Mouse (Mus musculus) forebrain, embryonic 15.5 days (tissue): ENCODE results near the gene Gm49673. TPM values are rescaled to one million over a fixed set of nuclear protein-coding genes. Genes with fewer than 3 reads are reported as not detected.
"Not testable (repeated sequence)": the region's sequence is repeated elsewhere in the genome, so short reads cannot be mapped to it uniquely, and the experiment has no call there.

ENCODE experiments used
- ATAC-seq: fragments of 200-750 bp; cut with Nextera tagmentation; replicated peaks from 2 replicates; pipeline ENCODE4 v1.8.0; 2017; ENCODE audit warnings: mild to moderate bottlenecking, moderate TSS enrichment, moderate library complexity
- H3K27ac ChIP-seq: fragments of 300-500 bp; sonication (generic); replicated peaks from 2 replicates; pipeline ENCODE4 v1.5.1; 2015; ENCODE audit warnings: mild to moderate bottlenecking, inconsistent platforms
- H3K27me3 ChIP-seq: fragments of 300-500 bp; sonication (generic); 2 replicates; pipeline ENCODE4 v1.6.1; 2015; ENCODE audit warnings: inconsistent platforms
- H3K36me3 ChIP-seq: fragments of 300-500 bp; sonication (generic); 2 replicates; pipeline ENCODE4 v1.6.1; 2015; ENCODE audit warnings: mild to moderate bottlenecking, inconsistent platforms
- H3K4me1 ChIP-seq: fragments of 300-500 bp; sonication (generic); 2 replicates; pipeline ENCODE4 v1.6.1; 2015; ENCODE audit warnings: inconsistent platforms
- H3K4me2 ChIP-seq: fragments of 300-500 bp; sonication (generic); replicated peaks from 2 replicates; pipeline ENCODE4 v1.6.1; 2015; ENCODE audit warnings: mild to moderate bottlenecking, inconsistent platforms
- H3K4me3 ChIP-seq: fragments of 300-500 bp; sonication (generic); 2 replicates; pipeline ENCODE4 v1.5.1; 2015; ENCODE audit warnings: mild to moderate bottlenecking, inconsistent platforms
- H3K9ac ChIP-seq: fragments of 300-500 bp; sonication (generic); replicated peaks from 2 replicates; pipeline ENCODE4 v1.6.1; 2015; ENCODE audit warnings: mild to moderate bottlenecking, inconsistent platforms
- H3K9me3 ChIP-seq: fragments of 300-500 bp; sonication (generic); 2 replicates; pipeline ENCODE4 v1.6.1; 2016; ENCODE audit warnings: inconsistent platforms
- WGBS: fragments of 180-500 bp; shearing (Covaris S2); methylation state at CpG from one replicate; pipeline ENCODE4 v1.1.7; 2015; ENCODE audit warnings: mixed read lengths; 5-methylcytosine and 5-hydroxymethylcytosine counted together
- polyA plus RNA-seq: library from polyadenylated mRNA; unstranded; fragments of >200 nt; fragmentation: Nextera tagmentation; extraction: Ambion mirVana; gene quantifications from 2 replicates; pipeline ENCODE4 v1.2.1, GENCODE M21; 2015

Gm49673 gene
- polyA plus RNA-seq: 0.14 and 0.48 TPM in 2 replicates

GRCm38 (mm10) chr17:8147439-8148316 is at the start of gene Gm49673, which contains the start of gene Rnaset2a:
TSS of gene Gm49673 (minus strand) at chr17:8147788.
TSS of gene Rnaset2a (minus strand) at chr17:8148097.
- H3K9me3 ChIP-seq, H3K27ac ChIP-seq, H3K27me3 ChIP-seq, H3K4me1 ChIP-seq, H3K36me3 ChIP-seq: not testable (repeated sequence)
- Histone ChIP-seq H3K9ac (peak within 1 kb of the TSS; percentile 64), H3K4me3 (peak within 1 kb of the TSS; percentile 51), H3K4me2 (peak within 1 kb of the TSS; percentile 61)
- peak; percentile 97 for ATAC-seq
- 1% methylated on average over 59 of the region's 67 CpGs for WGBS

- no peak overlapping the region for H3K4me2 ChIP-seq
- no peaks in the 10 kb centered on the region for H3K27me3 ChIP-seq
- H3K9ac ChIP-seq: no peak overlapping the region
- peaks cover 44% of the 10 kb centered on the region for H3K36me3 ChIP-seq
- WGBS: 95% methylated on average over 8 of the region's 8 CpGs
- H3K27ac ChIP-seq: no peak overlapping the region
- no peaks in the 10 kb centered on the region for H3K4me1 ChIP-seq
- ATAC-seq: no peak
- H3K4me3 ChIP-seq: no peak overlapping the region
- H3K9me3 ChIP-seq: no peaks in the 10 kb centered on the region
These were observed 48.2 kb upstream of the Gm49673 start for GRCm38 (mm10) chr17:8195685-8196376.

DNA sequence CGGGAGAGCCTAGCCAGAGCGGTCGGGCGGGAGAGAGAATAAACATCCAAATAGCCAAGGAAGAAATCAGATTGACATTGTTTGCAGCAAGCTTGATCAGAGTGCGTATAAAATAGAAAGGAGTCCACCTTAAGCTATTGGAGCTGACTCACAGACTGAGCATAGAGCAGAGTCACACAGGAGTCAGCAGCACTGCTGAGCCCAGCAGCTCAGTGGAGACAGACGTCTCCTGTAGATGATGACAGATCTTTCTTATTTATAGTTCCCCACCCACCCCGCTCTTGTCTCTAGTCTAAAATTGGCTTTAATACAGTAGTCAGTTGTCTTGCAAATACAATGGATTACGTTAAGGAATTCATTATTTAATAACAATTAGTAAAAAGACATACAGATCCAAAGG is 46.1 kb upstream of the Gm49673 start:
- Histone ChIP-seq H3K27ac (no peak overlapping the region), H3K36me3 (peaks cover 58% of the 10 kb centered on the region)
- 90% methylated on average over 8 of the region's 8 CpGs for WGBS

GRCm38 (mm10) chr17:8184217-8184616 is 36.6 kb upstream of the Gm49673 start:
- Histone ChIP-seq H3K4me2 (no peak overlapping the region), H3K4me3 (no peak overlapping the region), H3K27me3 (no peaks in the 10 kb centered on the region), H3K9me3 (no peaks in the 10 kb centered on the region), H3K9ac (no peak overlapping the region), H3K4me1 (no peaks in the 10 kb centered on the region), H3K27ac (no peak overlapping the region), H3K36me3 (peaks cover 63% of the 10 kb centered on the region)
- ATAC-seq: no peak
- WGBS: 93% methylated on average over 7 of the region's 7 CpGs

More for the DNA sequence above, 46.1 kb upstream of the Gm49673 start:
- Histone ChIP-seq H3K4me2 (no peak overlapping the region), H3K9me3 (no peaks in the 10 kb centered on the region), H3K4me1 (no peaks in the 10 kb centered on the region), H3K27me3 (no peaks in the 10 kb centered on the region), H3K9ac (no peak overlapping the region), H3K4me3 (no peak overlapping the region)
- no peak for ATAC-seq

GRCm38 (mm10) chr17:8183815-8184214 is 36.2 kb upstream of the Gm49673 start:
- no peak for ATAC-seq
- Histone ChIP-seq H3K27ac (no peak overlapping the region), H3K4me2 (no peak overlapping the region), H3K4me1 (no peaks in the 10 kb centered on the region), H3K4me3 (no peak overlapping the region), H3K36me3 (peaks cover 64% of the 10 kb centered on the region), H3K9ac (no peak overlapping the region), H3K9me3 (no peaks in the 10 kb centered on the region), H3K27me3 (no peaks in the 10 kb centered on the region)
- WGBS: 92% methylated on average over 5 of the region's 5 CpGs

GRCm38 (mm10) chr17:8177090-8177489 is 29.5 kb upstream of the Gm49673 start:
- peaks cover 49% of the 10 kb centered on the region for H3K36me3 ChIP-seq
- peak; percentile 43; the same call in 1 of the 2 replicates for ATAC-seq
- H3K27ac ChIP-seq: 0 out of 2 replicates have a peak overlapping the region, but pooled peaks have one; percentile 23
- no peak overlapping the region for H3K9ac ChIP-seq
- no peaks in the 10 kb centered on the region for H3K9me3 ChIP-seq
- H3K4me1 ChIP-seq: peaks cover 6% of the 10 kb centered on the region
- no peaks in the 10 kb centered on the region for H3K27me3 ChIP-seq
- 39% methylated on average over 5 of the region's 5 CpGs for WGBS
- H3K4me2 ChIP-seq: no peak overlapping the region
- no peak overlapping the region for H3K4me3 ChIP-seq

- no peaks in the 10 kb centered on the region for H3K9me3 ChIP-seq
- no peak overlapping the region for H3K27ac ChIP-seq
- no peak overlapping the region for H3K4me2 ChIP-seq
- H3K27me3 ChIP-seq: no peaks in the 10 kb centered on the region
- peaks cover 3% of the 10 kb centered on the region; the same call in 1 of the 2 replicates for H3K4me1 ChIP-seq
- ATAC-seq: no peak
- no peak overlapping the region for H3K4me3 ChIP-seq
- no peak overlapping the region for H3K9ac ChIP-seq
- peaks cover 54% of the 10 kb centered on the region for H3K36me3 ChIP-seq
- 76% methylated on average over 4 of the region's 4 CpGs for WGBS
These were observed 23.5 kb upstream of the Gm49673 start for GRCm38 (mm10) chr17:8171081-8171480.

DNA sequence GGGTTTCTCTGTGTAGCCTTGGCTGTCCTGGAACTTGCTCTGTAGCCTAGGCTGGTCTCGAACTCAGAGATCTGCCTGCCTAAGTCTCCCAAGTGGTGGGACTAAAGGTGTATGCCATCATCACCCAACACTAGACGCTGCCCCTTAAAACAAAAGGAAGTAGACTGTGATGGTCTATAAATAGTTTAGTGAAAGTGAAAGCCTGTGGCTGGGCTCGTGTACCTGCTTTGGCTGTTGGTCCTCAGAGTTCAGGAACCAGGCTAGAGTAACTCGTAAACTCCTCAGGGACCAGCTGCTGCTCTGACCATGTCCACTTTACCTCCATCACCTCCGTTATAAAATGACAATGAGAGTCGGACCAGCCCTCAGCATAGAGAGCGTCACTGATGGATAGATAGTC is 22.7 kb upstream of the Gm49673 start:
- Histone ChIP-seq H3K27ac (no peak overlapping the region), H3K4me1 (peaks cover 3% of the 10 kb centered on the region; the same call in 1 of the 2 replicates), H3K27me3 (no peaks in the 10 kb centered on the region), H3K4me2 (no peak overlapping the region), H3K36me3 (peaks cover 47% of the 10 kb centered on the region), H3K4me3 (no peak overlapping the region), H3K9ac (no peak overlapping the region), H3K9me3 (no peaks in the 10 kb centered on the region)
- WGBS: 93% methylated on average over 7 of the region's 7 CpGs
- no peak for ATAC-seq

DNA sequence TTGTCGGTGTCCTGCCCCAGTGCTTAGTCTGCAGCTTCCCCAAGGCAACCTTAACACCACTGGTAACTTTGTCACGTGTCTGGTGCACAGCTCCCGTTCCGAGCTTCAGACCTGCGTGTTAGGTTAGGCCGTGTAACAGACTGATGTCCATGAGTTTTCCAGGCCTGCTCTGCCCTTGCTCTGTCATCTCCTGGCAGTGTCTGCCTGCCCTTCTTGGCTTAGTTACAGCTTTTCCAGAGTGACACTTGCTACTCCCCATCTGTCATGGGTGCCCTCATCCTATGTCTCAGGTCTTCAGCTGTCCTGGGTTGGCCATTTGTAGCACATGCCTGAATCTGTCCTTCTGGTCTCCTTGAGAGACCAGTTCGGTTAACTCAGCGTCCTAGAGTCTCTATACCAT is 19.8 kb upstream of the Gm49673 start:
- H3K27ac ChIP-seq, H3K4me1 ChIP-seq, ATAC-seq, H3K4me3 ChIP-seq, H3K9ac ChIP-seq, H3K4me2 ChIP-seq, H3K9me3 ChIP-seq, H3K27me3 ChIP-seq: not testable (repeated sequence)
- H3K36me3 ChIP-seq: peaks cover 28% of the 10 kb centered on the region
- WGBS: 88% methylated on average over 7 of the region's 8 CpGs

- Histone ChIP-seq H3K4me3 (peak overlapping the region; percentile 55), H3K36me3 (peaks cover 19% of the 10 kb centered on the region), H3K4me2 (peak overlapping the region; percentile 39)
- H3K27ac ChIP-seq, H3K9ac ChIP-seq, ATAC-seq, H3K27me3 ChIP-seq, H3K4me1 ChIP-seq, H3K9me3 ChIP-seq: not testable (repeated sequence)
- WGBS: 40% methylated on average over 2 of the region's 3 CpGs
These were observed 18.9 kb upstream of the Gm49673 start for GRCm38 (mm10) chr17:8166454-8166853.

GRCm38 (mm10) chr17:8165977-8166376 is 18.4 kb upstream of the Gm49673 start:
- not testable (repeated sequence) for ATAC-seq, H3K27me3 ChIP-seq, H3K27ac ChIP-seq, H3K9me3 ChIP-seq, H3K4me1 ChIP-seq
- under 1% methylated on average over 11 of the region's 11 CpGs for WGBS
- peak overlapping the region; percentile 39 for H3K4me2 ChIP-seq
- peaks cover 17% of the 10 kb centered on the region for H3K36me3 ChIP-seq
- peak overlapping the region; percentile 55 for H3K4me3 ChIP-seq
- H3K9ac ChIP-seq: peak overlapping the region; percentile 49; the same call in 1 of the 2 replicates

DNA sequence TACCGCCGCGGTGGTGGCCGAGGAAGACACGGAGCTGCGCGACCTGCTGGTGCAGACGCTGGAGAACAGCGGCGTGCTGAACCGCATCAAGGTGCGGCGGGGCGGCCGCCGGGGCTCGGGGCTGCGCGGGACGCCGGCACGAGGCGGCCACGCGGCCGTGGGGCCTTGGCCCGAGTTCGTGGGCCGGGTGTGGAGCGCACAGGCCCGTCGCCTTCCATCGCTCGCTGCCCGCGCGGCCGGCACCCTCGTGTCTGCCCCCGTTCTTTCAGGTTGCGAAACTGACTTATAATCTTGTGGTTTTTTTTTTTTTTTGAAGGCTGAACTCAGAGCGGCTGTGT is 18.0 kb upstream of the Gm49673 start:
- peak overlapping the region; percentile 39 for H3K4me2 ChIP-seq
- H3K4me3 ChIP-seq: peak overlapping the region; percentile 55
- not testable (repeated sequence) for ATAC-seq, H3K9me3 ChIP-seq, H3K4me1 ChIP-seq, H3K27me3 ChIP-seq
- peak overlapping the region; percentile 49 for H3K9ac ChIP-seq
- under 1% methylated on average over 37 of the region's 42 CpGs for WGBS
- 0 out of 2 replicates have a peak overlapping the region, but pooled peaks have one; percentile 43 for H3K27ac ChIP-seq
- H3K36me3 ChIP-seq: peaks cover 14% of the 10 kb centered on the region
